Mouse (Mus musculus) intestine, postnatal 0 days (tissue): ENCODE results near the gene Dennd4c. TPM values are rescaled to one million over a fixed set of nuclear protein-coding genes. Genes with fewer than 3 reads are reported as not detected.
"Not testable (repeated sequence)": the region's sequence is repeated elsewhere in the genome, so short reads cannot be mapped to it uniquely, and the experiment has no call there.

Experiments used
- ATAC-seq: fragments of 200-750 bp; cut with Nextera tagmentation; 2 replicates; pipeline ENCODE4 v1.8.0; 2017; ENCODE audit warnings: mild to moderate bottlenecking, moderate TSS enrichment, moderate library complexity
- H3K27ac ChIP-seq: fragments of 300-500 bp; sonication (generic); 2 replicates; pipeline ENCODE4 v1.5.1; 2014; ENCODE audit warnings: mild to moderate bottlenecking, low read depth, low read length, moderate library complexity
- H3K27me3 ChIP-seq: fragments of 300-500 bp; sonication (generic); replicated peaks from 2 replicates; pipeline ENCODE4 v1.6.1; 2014; ENCODE audit warnings: low read length, mixed read lengths; ENCODE audit not compliant: control insufficient read depth, insufficient read depth
- H3K36me3 ChIP-seq: fragments of 300-500 bp; sonication (generic); 2 replicates; pipeline ENCODE4 v1.6.1; 2014; ENCODE audit warnings: mild to moderate bottlenecking, moderate library complexity; ENCODE audit not compliant: control insufficient read depth, insufficient read depth
- H3K4me1 ChIP-seq: fragments of 300-500 bp; sonication (generic); replicated peaks from 2 replicates; pipeline ENCODE4 v1.6.1; 2014; ENCODE audit warnings: antibody characterized with exemption, low read length, mixed read lengths; ENCODE audit not compliant: control insufficient read depth, insufficient read depth
- H3K4me2 ChIP-seq: fragments of 300-500 bp; sonication (generic); replicated peaks from 2 replicates; pipeline ENCODE4 v1.6.1; 2014; ENCODE audit warnings: low read depth, mild to moderate bottlenecking, moderate library complexity
- H3K4me3 ChIP-seq: fragments of 300-500 bp; sonication (generic); 2 replicates; pipeline ENCODE4 v1.5.1; 2014; ENCODE audit warnings: low read depth, low read length
- H3K9ac ChIP-seq: fragments of 300-500 bp; sonication (generic); 2 replicates; pipeline ENCODE4 v1.6.1; 2014; ENCODE audit warnings: mild to moderate bottlenecking, low read depth, low read length
- H3K9me3 ChIP-seq: fragments of 300-500 bp; sonication (generic); 2 replicates; pipeline ENCODE4 v1.6.1; 2016; ENCODE audit warnings: mixed run types; ENCODE audit not compliant: control insufficient read depth
- CTCF ChIP-seq: sonication (generic); IDR thresholded peaks from 2 replicates; pipeline ENCODE4 v1.5.1; 2016; ENCODE audit warnings: low read depth, mild to moderate bottlenecking, control low read depth, antibody characterized with exemption, moderate library complexity
- WGBS: fragments of 180-500 bp; shearing (Covaris S2); extraction: QIAGEN DNeasy Blood & Tissue Kit; methylation state at CpG from one replicate; pipeline ENCODE4 v1.1.7; 2014; 5-methylcytosine and 5-hydroxymethylcytosine counted together
- polyA plus RNA-seq: library from polyadenylated mRNA; unstranded; fragments of >200 nt; fragmentation: Nextera tagmentation; extraction: Ambion mirVana; gene quantifications from 2 replicates; pipeline ENCODE4 v1.2.1, GENCODE M21; 2015

Gene Dennd4c
- polyA plus RNA-seq, 1 experiment from 2014 or later = 3.2 TPM

- Histone ChIP-seq H3K4me2 (no peak overlapping the region), H3K36me3 (peaks cover 48% of the 10 kb centered on the region), H3K4me1 (0 out of 2 replicates have a peak, but pooled peaks cover 4% of the 10 kb centered on the region), H3K9me3 (no peaks in the 10 kb centered on the region), H3K27me3 (no peaks in the 10 kb centered on the region), H3K4me3 (no peak overlapping the region), H3K9ac (no peak overlapping the region), H3K27ac (no peak overlapping the region; the same call in 1 of the 2 replicates)
- 82% methylated on average over 2 of the region's 2 CpGs for WGBS
- peak; percentile 63; the same call in 1 of the 2 replicates for ATAC-seq
- no peak for TF ChIP-seq CTCF
These were observed 83.5 kb downstream of the Dennd4c start for GRCm38 (mm10) chr4:86831896-86832295.

GRCm38 (mm10) chr4:86841141-86841540 is 92.8 kb downstream of the Dennd4c start:
- H3K27me3 ChIP-seq, H3K27ac ChIP-seq, H3K9ac ChIP-seq, H3K4me3 ChIP-seq, ATAC-seq, H3K4me1 ChIP-seq, H3K9me3 ChIP-seq, H3K4me2 ChIP-seq: not testable (repeated sequence)
- 96% methylated on average over 2 of the region's 2 CpGs for WGBS
- H3K36me3 ChIP-seq = peaks cover 42% of the 10 kb centered on the region

- WGBS = 94% methylated on average over 3 of the region's 3 CpGs
- ATAC-seq = no peak
- Histone ChIP-seq H3K27ac (no peak overlapping the region), H3K4me2 (no peak overlapping the region), H3K36me3 (peaks cover 42% of the 10 kb centered on the region), H3K4me1 (no peaks in the 10 kb centered on the region), H3K4me3 (no peak overlapping the region), H3K9me3 (no peaks in the 10 kb centered on the region), H3K27me3 (no peaks in the 10 kb centered on the region), H3K9ac (no peak overlapping the region)
- TF ChIP-seq CTCF = no peak
These were observed 97.0 kb downstream of the Dennd4c start for GRCm38 (mm10) chr4:86845384-86845783.

GRCm38 (mm10) chr4:86847246-86847645 is 98.9 kb downstream of the Dennd4c start:
- H3K4me2 ChIP-seq = no peak overlapping the region
- TF ChIP-seq CTCF = no peak

GRCm38 (mm10) chr4:86851331-86851730 is 103.0 kb downstream of the Dennd4c start:
- Histone ChIP-seq H3K4me1 (no peaks in the 10 kb centered on the region), H3K9me3 (no peaks in the 10 kb centered on the region), H3K4me2 (no peak overlapping the region), H3K36me3 (peaks cover 48% of the 10 kb centered on the region), H3K4me3 (no peak overlapping the region), H3K27me3 (no peaks in the 10 kb centered on the region), H3K9ac (no peak overlapping the region), H3K27ac (no peak overlapping the region)
- TF ChIP-seq CTCF = no peak
- no peak for ATAC-seq
- WGBS = 78% methylated on average over 2 of the region's 2 CpGs

More at GRCm38 (mm10) chr4:86847246-86847645, 98.9 kb downstream of the Dennd4c start:
- no peaks in the 10 kb centered on the region for H3K27me3 ChIP-seq
- H3K36me3 ChIP-seq = peaks cover 35% of the 10 kb centered on the region
- no peak overlapping the region for H3K27ac ChIP-seq
- H3K9ac ChIP-seq = no peak overlapping the region
- H3K4me1 ChIP-seq = no peaks in the 10 kb centered on the region
- 39% methylated on average over 2 of the region's 2 CpGs for WGBS
- H3K4me3 ChIP-seq = no peak overlapping the region
- ATAC-seq = no peak
- H3K9me3 ChIP-seq = no peaks in the 10 kb centered on the region

- Histone ChIP-seq H3K4me2 (no peak overlapping the region), H3K36me3 (peaks cover 43% of the 10 kb centered on the region), H3K4me1 (no peaks in the 10 kb centered on the region), H3K9ac (no peak overlapping the region), H3K4me3 (no peak overlapping the region), H3K27me3 (no peaks in the 10 kb centered on the region), H3K9me3 (no peaks in the 10 kb centered on the region), H3K27ac (no peak overlapping the region)
- TF ChIP-seq CTCF = no peak
- 56% methylated on average over 3 of the region's 3 CpGs for WGBS
- no peak for ATAC-seq
These were observed 103.7 kb downstream of the Dennd4c start for GRCm38 (mm10) chr4:86852018-86852417.
